Mouse (Mus musculus) heart, adult 2 months (tissue): Measurements from ENCODE around the gene Tgfbr3. TPM values are rescaled to one million over a fixed set of nuclear protein-coding genes. Genes with fewer than 3 reads are reported as not detected.

Experiments used
- DNase-seq, 2 experiments: peaks; one replicate each; pipeline ENCODE4 v3.0.0; 2021
- H3K27ac ChIP-seq: fragments of 200-600 bp; 2 replicates; pipeline ENCODE4 v1.8.1; 2022
- H3K27me3 ChIP-seq: fragments of 200-500 bp; 2 replicates; pipeline ENCODE4 v1.6.1; 2012; ENCODE audit warnings: mild to moderate bottlenecking, low read length, inconsistent platforms, mixed read lengths; ENCODE audit not compliant: control insufficient read depth, insufficient read depth
- H3K36me3 ChIP-seq: fragments of 200-500 bp; 2 replicates; pipeline ENCODE4 v1.6.1; 2012; ENCODE audit warnings: low read length, inconsistent platforms; ENCODE audit not compliant: control insufficient read depth, insufficient read depth
- H3K4me1 ChIP-seq: fragments of 200-500 bp; 2 replicates; pipeline ENCODE4 v1.6.1; 2011; ENCODE audit warnings: low read length; ENCODE audit not compliant: control insufficient read depth, insufficient read depth
- H3K4me3 ChIP-seq: fragments of 200-600 bp; 2 replicates; pipeline ENCODE4 v1.8.1; 2022
- H3K79me2 ChIP-seq: fragments of 200-500 bp; replicated peaks from 2 replicates; pipeline ENCODE4 v1.6.1; 2012; ENCODE audit warnings: mild to moderate bottlenecking, inconsistent platforms, low read length, moderate library complexity, mixed read lengths; ENCODE audit not compliant: control insufficient read depth, insufficient read depth
- H3K9ac ChIP-seq: fragments of 200-500 bp; 2 replicates; pipeline ENCODE4 v1.6.1; 2012; ENCODE audit warnings: low read depth, mild to moderate bottlenecking, control low read depth, inconsistent platforms, low read length, mixed read lengths
- CTCF ChIP-seq: fragments of 200-600 bp; IDR thresholded peaks from 2 replicates; pipeline ENCODE4 v1.8.1; 2022; ENCODE audit warnings: antibody characterized with exemption, mild to moderate bottlenecking, moderate library complexity
- EP300 ChIP-seq: fragments of 200-500 bp; IDR thresholded peaks from 2 replicates; pipeline ENCODE4 v1.6.1; 2011; ENCODE audit warnings: low read depth, low read length, control low read depth; ENCODE audit not compliant: insufficient read depth
- POLR2A ChIP-seq: fragments of 200-500 bp; IDR thresholded peaks from 2 replicates; pipeline ENCODE4 v1.6.1; 2011; ENCODE audit warnings: mild to moderate bottlenecking, low read depth, low read length, control low read depth; ENCODE audit not compliant: insufficient read depth
- WGBS: fragments of 180-500 bp; shearing (Covaris S2); methylation state at CpG from one replicate; pipeline ENCODE4 v1.1.7; 2018; 5-methylcytosine and 5-hydroxymethylcytosine counted together
- intact Hi-C: fragments of 180-260 bp; cut with DNase I; formaldehyde crosslinking; loops from one replicate; pipeline ENCODE4 v1.15.1; 2025
- polyA plus RNA-seq: library from polyadenylated mRNA; depleted of rRNA; stranded (reverse); fragments of >200 nt; gene quantifications from 2 replicates; pipeline ENCODE4 v1.2.3, GENCODE M21; 2012
- total RNA-seq, 2 experiments: library from RNA; stranded (reverse); gene quantifications; 2 replicates each; pipeline ENCODE4 v1.2.3; 2021

Tgfbr3 gene
- total and polyA plus RNA-seq, 3 experiments, result 27.2 to 47.6 (median 41.2) TPM

GRCm38 (mm10) chr5:107177791-107178190 lies 111.6 kb downstream of the Tgfbr3 start:
- TF ChIP-seq POLR2A (no peak), CTCF (no peak), EP300 (no peak)
- 44% methylated on average over 6 of the region's 6 CpGs for WGBS
- Histone ChIP-seq H3K9ac (no peak overlapping the region), H3K4me1 (peaks cover 14% of the 10 kb centered on the region), H3K4me3 (no peak overlapping the region), H3K27me3 (no peaks in the 10 kb centered on the region), H3K27ac (peak overlapping the region; percentile 34), H3K79me2 (0 out of 2 replicates have a peak, but pooled peaks cover 2% of the 10 kb centered on the region), H3K36me3 (no peaks in the 10 kb centered on the region; the same call in 1 of the 2 replicates)
- DNase-seq, result no peak
- intact Hi-C loops, result no loop called here

- H3K27me3 ChIP-seq, result no peaks in the 10 kb centered on the region
- no peak overlapping the region for H3K9ac ChIP-seq
- WGBS, result 65% methylated on average over 2 of the region's 2 CpGs
- H3K27ac ChIP-seq, result peak overlapping the region; percentile 34
- intact Hi-C loops, result no loop called here
- peaks cover 14% of the 10 kb centered on the region for H3K4me1 ChIP-seq
- TF ChIP-seq CTCF, result no peak
- TF ChIP-seq EP300, result no peak
- no peak for TF ChIP-seq POLR2A
- no peak for DNase-seq
- no peak overlapping the region for H3K4me3 ChIP-seq
- no peaks in the 10 kb centered on the region; the same call in 1 of the 2 replicates for H3K36me3 ChIP-seq
- H3K79me2 ChIP-seq, result 0 out of 2 replicates have a peak, but pooled peaks cover 2% of the 10 kb centered on the region
Observed at GRCm38 (mm10) chr5:107177248-107177647, 112.2 kb downstream of the Tgfbr3 start.

GRCm38 (mm10) chr5:107176796-107177195 lies 112.6 kb downstream of the Tgfbr3 start:
- TF ChIP-seq POLR2A (no peak), EP300 (0 out of 2 replicates have a peak, but pooled peaks have one; percentile 18), CTCF (no peak)
- 0 out of 2 replicates have a peak, but pooled peaks cover 2% of the 10 kb centered on the region for H3K79me2 ChIP-seq
- H3K4me1 ChIP-seq, result peaks cover 12% of the 10 kb centered on the region
- no peak overlapping the region for H3K9ac ChIP-seq
- H3K27me3 ChIP-seq, result no peaks in the 10 kb centered on the region
- DNase-seq, result no peak
- no peaks in the 10 kb centered on the region; the same call in 1 of the 2 replicates for H3K36me3 ChIP-seq
- 73% methylated on average over 4 of the region's 4 CpGs for WGBS
- H3K4me3 ChIP-seq, result no peak overlapping the region
- intact Hi-C loops, result no loop called here
- peak overlapping the region; percentile 5; the same call in 1 of the 2 replicates for H3K27ac ChIP-seq

GRCm38 (mm10) chr5:107176196-107176595 lies 113.2 kb downstream of the Tgfbr3 start:
- Histone ChIP-seq H3K36me3 (no peaks in the 10 kb centered on the region; the same call in 1 of the 2 replicates), H3K79me2 (0 out of 2 replicates have a peak, but pooled peaks cover 2% of the 10 kb centered on the region), H3K4me3 (no peak overlapping the region), H3K9ac (no peak overlapping the region), H3K27ac (peak overlapping the region; percentile 5; the same call in 1 of the 2 replicates), H3K4me1 (peaks cover 11% of the 10 kb centered on the region), H3K27me3 (no peaks in the 10 kb centered on the region)
- 92% methylated on average over 4 of the region's 4 CpGs for WGBS
- intact Hi-C loops, result no loop called here
- TF ChIP-seq CTCF, result no peak
- no peak for TF ChIP-seq POLR2A
- no peak for TF ChIP-seq EP300
- no peak for DNase-seq

GRCm38 (mm10) chr5:107174188-107174587 lies 115.2 kb downstream of the Tgfbr3 start:
- Histone ChIP-seq H3K79me2 (peaks cover 2% of the 10 kb centered on the region; the same call in 1 of the 2 replicates), H3K27me3 (no peaks in the 10 kb centered on the region), H3K4me1 (peaks cover 10% of the 10 kb centered on the region), H3K27ac (no peak overlapping the region), H3K36me3 (no peaks in the 10 kb centered on the region; the same call in 1 of the 2 replicates), H3K9ac (no peak overlapping the region), H3K4me3 (no peak overlapping the region)
- TF ChIP-seq CTCF, result no peak
- no peak for TF ChIP-seq EP300
- TF ChIP-seq POLR2A, result no peak
- DNase-seq, result no peak
- intact Hi-C loops, result loop anchor here (5.0 kb wide), 1 partner anchor 48 kb away; no protein-coding TSS in a partner anchor

GRCm38 (mm10) chr5:107173483-107173882 lies 115.9 kb downstream of the Tgfbr3 start:
- 80% methylated on average over 2 of the region's 2 CpGs for WGBS
- no peaks in the 10 kb centered on the region for H3K27me3 ChIP-seq
- H3K9ac ChIP-seq, result no peak overlapping the region
- H3K27ac ChIP-seq, result no peak overlapping the region
- TF ChIP-seq CTCF (no peak), EP300 (no peak), POLR2A (no peak)
- no peaks in the 10 kb centered on the region; the same call in 1 of the 2 replicates for H3K36me3 ChIP-seq
- H3K4me1 ChIP-seq, result peaks cover 9% of the 10 kb centered on the region
- H3K4me3 ChIP-seq, result no peak overlapping the region
- no peak for DNase-seq
- peaks cover 2% of the 10 kb centered on the region; the same call in 1 of the 2 replicates for H3K79me2 ChIP-seq
- intact Hi-C loops, result loop anchor here (5.0 kb wide), 1 partner anchor 49 kb away; no protein-coding TSS in a partner anchor
